Mouse (Mus musculus) adrenal gland, adult 2 months (tissue): ENCODE results near the gene A4galt. TPM values are rescaled to one million over a fixed set of nuclear protein-coding genes. Genes with fewer than 3 reads are reported as not detected.
"Not testable (repeated sequence)": the region's sequence is repeated elsewhere in the genome, so short reads cannot be mapped to it uniquely, and the experiment has no call there.

Experiments
- DNase-seq: peaks from one replicate; pipeline ENCODE4 v3.0.0; 2021
- long read RNA-seq: library from polyadenylated mRNA; stranded (forward); transcript quantifications from one replicate; pipeline ENCODE4 v2.0.0, GENCODE M21; 2021
- polyA plus RNA-seq: library from polyadenylated mRNA; depleted of rRNA; stranded (reverse); fragments of >200 nt; gene quantifications from 2 replicates; pipeline ENCODE4 v1.2.3, GENCODE M21; 2012; rRNA removed
- total RNA-seq, 2 experiments: library from RNA; stranded (reverse); gene quantifications; 2 replicates each; pipeline ENCODE4 v1.2.3; 2021

A4galt gene
- 10 to 100 TPM in 1 of 2 experiments, 1 to 10 TPM in 1; 8.3 to 14.2 TPM for total RNA-seq
- 8.8 and 22.2 TPM in 2 replicates for polyA plus RNA-seq
- long read RNA-seq, partial matches to known transcripts, result 0 of 4 reads
- long read RNA-seq, other reads (novel, unspliced or antisense), result 1 of 4 reads

- DNase-seq, result peak; percentile 63
Observed at GRCm38 (mm10) chr15:83251176-83252004, at the start of gene A4galt. Gene A4galt, minus strand, starts transcription at chr15:83251774.

GRCm38 (mm10) chr15:83299916-83300582, 48.5 kb upstream of the A4galt start:
- DNase-seq, result peak; percentile 35

- no peak for DNase-seq
Observed at GRCm38 (mm10) chr15:83299450-83299849, 47.9 kb upstream of the A4galt start.

GRCm38 (mm10) chr15:83298810-83299209, 47.2 kb upstream of the A4galt start:
- no peak for DNase-seq

- no peak for DNase-seq
Observed at GRCm38 (mm10) chr15:83298313-83298712, 46.7 kb upstream of the A4galt start.

- no peak for DNase-seq
Observed at GRCm38 (mm10) chr15:83296771-83297311, 45.3 kb upstream of the A4galt start.

- DNase-seq, result no peak
Observed at GRCm38 (mm10) chr15:83296050-83296449, 44.5 kb upstream of the A4galt start.

- no peak for DNase-seq
Observed at GRCm38 (mm10) chr15:83294954-83295353, 43.4 kb upstream of the A4galt start.

- peak; percentile 66 for DNase-seq
Observed at GRCm38 (mm10) chr15:83293706-83294645, 42.4 kb upstream of the A4galt start.

- peak; percentile 68 for DNase-seq
Observed at GRCm38 (mm10) chr15:83293144-83293543, 41.6 kb upstream of the A4galt start.

- DNase-seq, result no peak
Observed at GRCm38 (mm10) chr15:83292261-83293056, 40.9 kb upstream of the A4galt start.

- DNase-seq, result no peak
Observed at GRCm38 (mm10) chr15:83290899-83291298, 39.3 kb upstream of the A4galt start.

GRCm38 (mm10) chr15:83284828-83285227, 33.3 kb upstream of the A4galt start:
- peak; percentile 31 for DNase-seq

GRCm38 (mm10) chr15:83282397-83282796, 30.8 kb upstream of the A4galt start:
- DNase-seq, result no peak

GRCm38 (mm10) chr15:83281303-83281702, 29.7 kb upstream of the A4galt start:
- no peak for DNase-seq

- DNase-seq, result no peak
Observed at GRCm38 (mm10) chr15:83278579-83278978, 27.0 kb upstream of the A4galt start.

- DNase-seq, result peak; percentile 80
Observed at GRCm38 (mm10) chr15:83277451-83277850, 25.9 kb upstream of the A4galt start.

- DNase-seq, result not testable (repeated sequence)
Observed at GRCm38 (mm10) chr15:83274237-83274636, 22.7 kb upstream of the A4galt start.

- DNase-seq, result no peak
Observed at GRCm38 (mm10) chr15:83273017-83273416, 21.4 kb upstream of the A4galt start.

- DNase-seq, result not testable (repeated sequence)
Observed at GRCm38 (mm10) chr15:83271221-83271620, 19.6 kb upstream of the A4galt start.

GRCm38 (mm10) chr15:83269985-83270384, 18.4 kb upstream of the A4galt start:
- peak; percentile 78 for DNase-seq
